Mouse (Mus musculus): ENCODE measurements at regions not wholly inside any gene's neighbourhood (a gene's known extent, or its start where the extent isn't known, plus 50 kb on each side); places are given as distances from the start of the nearest gene placed in this dataset.
A peak's percentile ranks its signal among the peaks of the same experiment; 100 is the strongest.

DNA sequence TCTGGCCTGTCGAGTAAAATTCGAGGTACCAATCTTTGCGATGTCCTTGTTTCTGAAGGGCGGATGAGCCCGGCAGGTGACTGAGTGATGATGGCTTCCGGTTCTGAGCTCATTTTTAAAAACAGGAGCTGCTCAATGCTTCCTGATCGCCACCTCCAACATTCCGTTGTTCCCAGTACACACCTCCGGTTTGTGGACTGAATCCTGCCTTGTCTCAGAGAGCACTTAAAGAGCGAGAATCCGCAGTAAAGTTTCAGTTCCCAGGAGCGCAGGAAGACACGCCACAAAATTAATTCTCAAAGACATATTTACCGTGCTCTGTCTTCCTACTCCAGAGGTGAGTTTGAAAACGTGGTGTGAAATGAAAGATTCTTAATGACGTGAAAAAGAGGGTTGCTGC is 66.4 kb upstream of the Plcz1 start:
- Histone ChIP-seq H3K4me3 (ENCODE audit: insufficient read depth, low read depth, low read length) (no peak overlapping the region), H3K36me3 (ENCODE audit: control insufficient read depth, insufficient read depth, low read length) (no peaks in the 10 kb centered on the region), H3K4me1 (ENCODE audit: control insufficient read depth, insufficient read depth, low read length) (no peaks in the 10 kb centered on the region), H3K27me3 (ENCODE audit: control insufficient read depth, insufficient read depth, low read length) (no peaks in the 10 kb centered on the region), H3K27ac (replicated peaks; ENCODE audit: insufficient read depth, low read depth, low read length) (no peak overlapping the region), H3K79me2 (ENCODE audit: control insufficient read depth, insufficient read depth, low read length) (no peaks in the 10 kb centered on the region), H3K9ac (ENCODE audit: low read depth, low read length) (no peak overlapping the region)
- DNase-seq (ENCODE audit: extremely low read depth, low read depth, low spot score): no peak
- TF ChIP-seq CTCF (IDR thresholded peaks at IDR 0.05; ENCODE audit: low read depth, low read length): no peak
- TF ChIP-seq POLR2A (IDR thresholded peaks at IDR 0.05; ENCODE audit: extremely low read depth, insufficient read depth, low read length): no peak
- 87% methylated on average over 16 of the region's 16 CpGs for WGBS

DNA sequence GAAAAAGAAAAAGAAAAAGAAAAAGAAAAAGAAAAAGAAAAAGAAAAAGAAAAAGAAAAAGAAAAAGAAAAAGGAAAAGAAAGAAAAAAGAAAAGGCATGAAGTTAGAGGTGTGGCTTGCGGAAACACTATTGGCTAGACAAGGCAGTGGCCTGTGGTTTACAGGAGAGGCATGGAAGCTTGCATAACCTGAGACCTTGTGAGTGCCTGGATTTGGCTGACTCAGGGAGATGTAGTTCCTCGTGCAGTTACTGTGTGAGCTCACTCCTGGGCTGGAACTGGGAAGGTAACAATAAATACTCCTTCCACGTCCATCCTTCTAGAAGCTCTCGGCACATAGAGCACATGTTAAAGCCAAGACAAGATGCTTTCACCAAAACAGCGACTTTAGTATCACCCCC is 64.9 kb upstream of the Plcz1 start:
- H3K9ac ChIP-seq (ENCODE audit: low read depth, low read length): no peak overlapping the region
- H3K27ac ChIP-seq (replicated peaks; ENCODE audit: insufficient read depth, low read depth, low read length): no peak overlapping the region
- no peak for DNase-seq (ENCODE audit: extremely low read depth, low read depth, low spot score)
- H3K36me3 ChIP-seq (ENCODE audit: control insufficient read depth, insufficient read depth, low read length): no peaks in the 10 kb centered on the region
- no peaks in the 10 kb centered on the region for H3K4me1 ChIP-seq (ENCODE audit: control insufficient read depth, insufficient read depth, low read length)
- no peaks in the 10 kb centered on the region for H3K27me3 ChIP-seq (ENCODE audit: control insufficient read depth, insufficient read depth, low read length)
- WGBS: 88% methylated on average over 5 of the region's 5 CpGs
- H3K4me3 ChIP-seq (ENCODE audit: insufficient read depth, low read depth, low read length): no peak overlapping the region
- no peak for TF ChIP-seq POLR2A (IDR thresholded peaks at IDR 0.05; ENCODE audit: extremely low read depth, insufficient read depth, low read length)
- TF ChIP-seq CTCF (IDR thresholded peaks at IDR 0.05; ENCODE audit: low read depth, low read length): no peak
- no peaks in the 10 kb centered on the region for H3K79me2 ChIP-seq (ENCODE audit: control insufficient read depth, insufficient read depth, low read length)

DNA sequence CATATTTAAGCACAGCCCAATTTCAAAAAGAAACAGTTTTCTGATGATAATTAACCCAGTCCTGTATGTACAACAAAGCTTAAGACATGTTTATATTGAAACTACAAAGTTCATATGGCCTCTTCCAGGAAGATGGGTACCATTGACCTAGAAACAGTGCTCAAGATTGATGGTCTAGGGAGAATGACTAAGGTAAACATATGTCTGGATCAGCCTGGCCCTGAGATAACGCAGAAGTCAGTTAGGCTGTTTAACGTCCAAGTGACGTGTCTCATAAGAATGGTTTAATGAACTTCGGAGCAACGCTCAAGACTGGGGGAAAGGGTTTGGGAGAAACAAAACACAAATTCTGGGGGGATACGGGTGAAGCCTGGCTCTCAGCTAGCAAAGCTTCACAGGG is 60.8 kb upstream of the Plcz1 start:
- Histone ChIP-seq H3K4me1 (ENCODE audit: control insufficient read depth, insufficient read depth, low read length) (no peaks in the 10 kb centered on the region), H3K27me3 (ENCODE audit: control insufficient read depth, insufficient read depth, low read length) (no peaks in the 10 kb centered on the region), H3K9ac (ENCODE audit: low read depth, low read length) (no peak overlapping the region), H3K27ac (replicated peaks; ENCODE audit: insufficient read depth, low read depth, low read length) (no peak overlapping the region), H3K79me2 (ENCODE audit: control insufficient read depth, insufficient read depth, low read length) (no peaks in the 10 kb centered on the region), H3K36me3 (ENCODE audit: control insufficient read depth, insufficient read depth, low read length) (no peaks in the 10 kb centered on the region), H3K4me3 (ENCODE audit: insufficient read depth, low read depth, low read length) (no peak overlapping the region)
- peak; percentile 19 for DNase-seq (ENCODE audit: extremely low read depth, low read depth, low spot score)
- WGBS: 68% methylated on average over 6 of the region's 6 CpGs
- TF ChIP-seq POLR2A (IDR thresholded peaks at IDR 0.05; ENCODE audit: extremely low read depth, insufficient read depth, low read length) (no peak), CTCF (IDR thresholded peaks at IDR 0.05; ENCODE audit: low read depth, low read length) (no peak)

DNA sequence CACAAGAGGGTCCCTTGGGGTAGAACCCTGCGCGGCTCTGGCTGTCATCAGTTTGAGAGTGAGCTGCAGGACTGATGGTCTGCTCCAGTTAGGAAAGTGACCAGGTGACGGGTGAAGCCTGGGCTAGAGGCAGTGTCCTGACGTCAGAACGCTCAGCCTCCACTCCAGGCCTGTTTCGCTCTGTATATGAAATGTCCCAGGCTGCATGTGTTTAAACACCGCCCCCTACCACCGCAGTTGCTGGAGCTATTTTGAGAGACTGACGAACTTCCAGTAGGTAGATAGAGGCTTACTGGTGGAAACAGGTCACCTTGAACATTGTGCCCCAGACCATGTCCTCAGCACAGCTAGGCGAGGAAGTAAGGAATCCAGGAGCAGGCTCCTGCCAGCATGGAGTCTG is 54.2 kb upstream of the Plcz1 start:
- Histone ChIP-seq H3K36me3 (ENCODE audit: control insufficient read depth, insufficient read depth, low read length) (no peaks in the 10 kb centered on the region), H3K27me3 (ENCODE audit: control insufficient read depth, insufficient read depth, low read length) (no peaks in the 10 kb centered on the region), H3K4me1 (ENCODE audit: control insufficient read depth, insufficient read depth, low read length) (peaks cover 2% of the 10 kb centered on the region; the same call in 1 of the 2 replicates), H3K9ac (ENCODE audit: low read depth, low read length) (no peak overlapping the region), H3K27ac (replicated peaks; ENCODE audit: insufficient read depth, low read depth, low read length) (no peak overlapping the region), H3K79me2 (ENCODE audit: control insufficient read depth, insufficient read depth, low read length) (no peaks in the 10 kb centered on the region), H3K4me3 (ENCODE audit: insufficient read depth, low read depth, low read length) (no peak overlapping the region)
- WGBS: 86% methylated on average over 10 of the region's 10 CpGs
- TF ChIP-seq POLR2A (IDR thresholded peaks at IDR 0.05; ENCODE audit: extremely low read depth, insufficient read depth, low read length): no peak
- TF ChIP-seq CTCF (IDR thresholded peaks at IDR 0.05; ENCODE audit: low read depth, low read length): no peak
- no peak for DNase-seq (ENCODE audit: extremely low read depth, low read depth, low spot score)
